Mouse (Mus musculus) lung, postnatal 0 days (tissue): ENCODE measurements around the gene Pakap. TPM values are rescaled to one million over a fixed set of nuclear protein-coding genes. Genes with fewer than 3 reads are reported as not detected.

Source experiments
- ATAC-seq: fragments of 200-750 bp; cut with Nextera tagmentation; 2 replicates; pipeline ENCODE4 v1.8.0; 2017; ENCODE audit warnings: moderate library complexity
- DNase-seq: peaks from one replicate; pipeline ENCODE4 v3.0.0-alpha.2; 2016; ENCODE audit warnings: low spot score
- H3K27ac ChIP-seq: fragments of 300-500 bp; sonication (generic); 2 replicates; pipeline ENCODE4 v1.5.1; 2014; ENCODE audit warnings: antibody characterized with exemption, mild to moderate bottlenecking, low read length, mixed read lengths
- H3K27me3 ChIP-seq: fragments of 300-500 bp; sonication (generic); replicated peaks from 2 replicates; pipeline ENCODE4 v1.6.1; 2014; ENCODE audit warnings: low read length, mixed read lengths; ENCODE audit not compliant: insufficient read depth
- H3K36me3 ChIP-seq: fragments of 300-500 bp; sonication (generic); 2 replicates; pipeline ENCODE4 v1.6.1; 2014; ENCODE audit warnings: low read length, mixed read lengths; ENCODE audit not compliant: insufficient read depth
- H3K4me1 ChIP-seq: fragments of 300-500 bp; sonication (generic); 2 replicates; pipeline ENCODE4 v1.6.1; 2014; ENCODE audit warnings: antibody characterized with exemption, low read depth, low read length, mixed read lengths; ENCODE audit not compliant: insufficient read depth
- H3K4me2 ChIP-seq: fragments of 300-500 bp; sonication (generic); replicated peaks from 2 replicates; pipeline ENCODE4 v1.6.1; 2014; ENCODE audit warnings: low read depth, mild to moderate bottlenecking, low read length, moderate library complexity, mixed read lengths
- H3K4me3 ChIP-seq: fragments of 300-500 bp; sonication (generic); 2 replicates; pipeline ENCODE4 v1.5.1; 2014; ENCODE audit warnings: low read depth, low read length
- H3K9ac ChIP-seq: fragments of 300-500 bp; sonication (generic); replicated peaks from 2 replicates; pipeline ENCODE4 v1.6.1; 2014; ENCODE audit warnings: low read depth, mild to moderate bottlenecking
- H3K9me3 ChIP-seq: fragments of 300-500 bp; sonication (generic); 2 replicates; pipeline ENCODE4 v1.6.1; 2016; ENCODE audit warnings: low read length, mixed read lengths
- CTCF ChIP-seq: IDR thresholded peaks from 2 replicates; pipeline ENCODE4 v1.5.1; 2016; ENCODE audit warnings: antibody characterized with exemption, mild to moderate bottlenecking
- EP300 ChIP-seq: IDR thresholded peaks from 2 replicates; pipeline ENCODE4 v1.6.1; 2016; ENCODE audit warnings: antibody characterized with exemption, mild to moderate bottlenecking, control low read depth
- WGBS: fragments of 180-500 bp; shearing (Covaris S2); extraction: QIAGEN DNeasy Blood & Tissue Kit; methylation state at CpG from one replicate; pipeline ENCODE4 v1.1.7; 2014; 5-methylcytosine and 5-hydroxymethylcytosine counted together
- polyA plus RNA-seq: library from polyadenylated mRNA; unstranded; fragments of >200 nt; fragmentation: Nextera tagmentation; extraction: Ambion mirVana; gene quantifications from 2 replicates; pipeline ENCODE4 v1.2.1, GENCODE M21; 2015

Gene Pakap
- polyA plus RNA-seq, 1 experiment from 2014 or later, result 60.5 TPM

DNA sequence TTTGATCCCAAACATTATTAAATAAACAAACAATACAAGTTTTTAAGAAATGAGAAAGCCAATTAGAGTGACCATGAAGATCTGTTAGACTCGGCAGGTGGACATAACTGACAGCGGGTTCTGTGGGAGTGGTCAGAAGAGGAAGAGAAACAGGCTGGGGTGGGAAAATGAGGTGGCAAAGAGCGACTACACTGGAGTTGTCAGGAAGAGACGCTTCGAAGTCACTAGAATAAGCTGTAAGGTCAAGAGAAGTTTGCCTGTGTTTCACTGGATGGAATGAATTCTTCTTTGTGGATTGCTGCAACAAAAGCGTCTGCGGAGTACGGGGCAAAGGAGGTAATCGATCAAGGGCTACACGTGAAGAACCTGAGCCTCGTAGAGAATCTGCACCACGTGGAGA, 109.9 kb downstream of the Pakap start:
- ATAC-seq, result no peak
- 52% methylated on average over 12 of the region's 12 CpGs for WGBS
- Histone ChIP-seq H3K4me1 (peaks cover 5% of the 10 kb centered on the region; the same call in 1 of the 2 replicates), H3K9ac (no peak overlapping the region), H3K27ac (no peak overlapping the region; the same call in 1 of the 2 replicates), H3K4me2 (no peak overlapping the region), H3K4me3 (no peak overlapping the region), H3K9me3 (no peaks in the 10 kb centered on the region), H3K27me3 (no peaks in the 10 kb centered on the region), H3K36me3 (no peaks in the 10 kb centered on the region)
- TF ChIP-seq EP300 (no peak), CTCF (no peak)
- peak; percentile 54 for DNase-seq

DNA sequence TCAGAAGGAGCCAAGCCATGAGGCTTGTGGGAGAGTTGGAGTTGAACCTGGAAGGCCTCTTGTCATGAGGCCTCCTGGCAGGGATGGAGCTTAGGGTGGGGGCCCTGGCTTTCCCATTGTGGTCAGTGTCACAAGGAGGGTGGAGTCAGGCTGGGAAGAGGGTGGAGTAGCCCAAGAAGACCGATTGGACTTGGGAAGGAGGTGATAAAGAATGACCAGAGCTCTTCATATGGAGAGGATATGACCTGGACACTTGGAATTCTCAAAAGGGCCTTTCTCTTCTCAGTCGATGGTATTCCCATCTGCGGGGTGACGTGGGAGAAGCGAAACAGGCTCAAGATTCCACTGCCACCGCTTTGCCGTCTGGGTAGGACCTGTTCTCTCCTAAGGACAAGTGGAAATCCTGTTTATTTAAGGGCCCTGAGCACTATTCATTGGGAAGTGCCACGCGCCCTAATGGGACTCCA, 111.0 kb downstream of the Pakap start:
- Histone ChIP-seq H3K4me3 (no peak overlapping the region), H3K4me1 (peaks cover 5% of the 10 kb centered on the region; the same call in 1 of the 2 replicates), H3K27ac (peak overlapping the region; percentile 20; the same call in 1 of the 2 replicates), H3K9me3 (no peaks in the 10 kb centered on the region), H3K4me2 (no peak overlapping the region), H3K36me3 (no peaks in the 10 kb centered on the region), H3K27me3 (no peaks in the 10 kb centered on the region), H3K9ac (no peak overlapping the region)
- 40% methylated on average over 9 of the region's 9 CpGs for WGBS
- TF ChIP-seq EP300 (peak; percentile 98), CTCF (no peak)
- DNase-seq, result peak; percentile 80
- ATAC-seq, result peak; percentile 80

DNA sequence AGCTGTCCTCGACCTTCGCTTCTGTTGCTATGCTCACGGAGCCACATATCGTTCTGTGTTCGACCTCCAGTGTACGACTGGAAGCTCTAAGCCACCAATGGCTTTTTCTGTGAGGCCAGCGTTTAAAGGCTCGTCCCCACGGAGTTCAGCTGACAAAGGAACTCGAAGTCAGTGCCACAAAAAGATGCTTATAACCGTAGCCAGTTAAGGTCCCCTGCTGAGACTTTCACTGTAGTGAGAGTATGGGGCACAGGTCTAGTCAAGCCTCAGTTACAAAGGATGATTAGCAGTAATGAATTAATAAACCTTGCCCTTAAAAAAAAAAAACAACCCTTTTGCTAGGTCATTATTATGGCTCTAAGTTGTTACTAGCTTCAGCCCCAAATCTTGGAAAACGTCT, 112.2 kb downstream of the Pakap start:
- ATAC-seq (no peak), DNase-seq (no peak)
- H3K9ac ChIP-seq, result no peak overlapping the region
- no peak overlapping the region for H3K4me3 ChIP-seq
- no peaks in the 10 kb centered on the region for H3K36me3 ChIP-seq
- no peaks in the 10 kb centered on the region for H3K27me3 ChIP-seq
- 89% methylated on average over 12 of the region's 12 CpGs for whole genome bisulfite sequencing
- H3K4me2 ChIP-seq, result no peak overlapping the region
- no peaks in the 10 kb centered on the region for H3K9me3 ChIP-seq
- no peak for TF ChIP-seq CTCF
- TF ChIP-seq EP300, result no peak
- peak overlapping the region; percentile 68; the same call in 1 of the 2 replicates for H3K27ac ChIP-seq
- H3K4me1 ChIP-seq, result peaks cover 5% of the 10 kb centered on the region; the same call in 1 of the 2 replicates

DNA sequence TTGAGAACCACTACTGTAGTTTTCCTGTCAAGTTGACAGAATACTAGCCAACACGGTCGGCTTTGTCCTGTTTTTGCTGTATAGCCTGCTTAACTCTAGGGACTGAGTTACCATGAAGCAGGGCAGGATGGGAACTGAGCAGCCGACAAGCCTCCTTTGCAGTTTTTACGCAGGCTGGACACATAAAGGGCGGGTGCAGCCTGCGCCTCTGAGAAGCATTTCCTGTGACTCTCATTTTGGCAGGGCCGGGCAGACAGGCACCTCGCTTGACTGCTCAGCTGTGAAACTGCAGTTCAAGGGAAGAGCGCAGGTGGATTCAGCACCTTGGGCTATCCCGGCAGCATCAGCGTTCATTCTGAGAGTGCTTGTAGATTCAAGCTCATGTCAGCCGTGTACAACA, 113.5 kb downstream of the Pakap start:
- no peaks in the 10 kb centered on the region for H3K27me3 ChIP-seq
- no peak overlapping the region for H3K4me3 ChIP-seq
- H3K36me3 ChIP-seq, result no peaks in the 10 kb centered on the region
- DNase-seq (peak; percentile 51), ATAC-seq (0 out of 2 replicates have a peak, but pooled peaks have one; percentile 20)
- H3K27ac ChIP-seq, result no peak overlapping the region
- no peak overlapping the region for H3K9ac ChIP-seq
- peaks cover 2% of the 10 kb centered on the region; the same call in 1 of the 2 replicates for H3K4me1 ChIP-seq
- 0 out of 2 replicates have a peak, but pooled peaks have one; percentile 18 for TF ChIP-seq EP300
- no peak for TF ChIP-seq CTCF
- H3K9me3 ChIP-seq, result no peaks in the 10 kb centered on the region
- no peak overlapping the region for H3K4me2 ChIP-seq
- WGBS, result 56% methylated on average over 12 of the region's 12 CpGs

DNA sequence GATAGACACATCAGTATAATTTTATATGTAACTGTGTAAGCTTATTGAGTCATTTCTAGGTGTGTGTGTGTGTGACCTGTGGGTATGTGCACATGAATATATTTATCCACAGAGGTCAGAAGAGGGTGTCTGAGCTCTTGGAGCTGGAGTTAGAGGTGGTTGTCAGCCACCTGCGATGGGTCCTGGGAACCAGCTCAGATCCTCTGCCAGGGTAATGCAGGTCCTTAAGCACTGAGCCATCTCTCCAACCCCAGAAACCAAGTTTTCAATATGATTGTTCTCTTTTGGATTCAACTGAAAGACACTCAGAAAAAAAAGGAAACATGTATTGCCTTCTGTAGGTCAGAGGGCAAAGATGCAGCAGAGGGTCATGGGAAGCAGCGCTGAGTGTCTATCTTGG, 114.4 kb downstream of the Pakap start:
- Histone ChIP-seq H3K36me3 (no peaks in the 10 kb centered on the region), H3K4me2 (no peak overlapping the region), H3K9me3 (no peaks in the 10 kb centered on the region), H3K9ac (no peak overlapping the region), H3K27ac (no peak overlapping the region), H3K4me3 (no peak overlapping the region), H3K27me3 (no peaks in the 10 kb centered on the region), H3K4me1 (peaks cover 2% of the 10 kb centered on the region; the same call in 1 of the 2 replicates)
- WGBS, result 95% methylated on average over 2 of the region's 2 CpGs
- ATAC-seq, result no peak
- no peak for DNase-seq
- no peak for TF ChIP-seq CTCF
- TF ChIP-seq EP300, result no peak

DNA sequence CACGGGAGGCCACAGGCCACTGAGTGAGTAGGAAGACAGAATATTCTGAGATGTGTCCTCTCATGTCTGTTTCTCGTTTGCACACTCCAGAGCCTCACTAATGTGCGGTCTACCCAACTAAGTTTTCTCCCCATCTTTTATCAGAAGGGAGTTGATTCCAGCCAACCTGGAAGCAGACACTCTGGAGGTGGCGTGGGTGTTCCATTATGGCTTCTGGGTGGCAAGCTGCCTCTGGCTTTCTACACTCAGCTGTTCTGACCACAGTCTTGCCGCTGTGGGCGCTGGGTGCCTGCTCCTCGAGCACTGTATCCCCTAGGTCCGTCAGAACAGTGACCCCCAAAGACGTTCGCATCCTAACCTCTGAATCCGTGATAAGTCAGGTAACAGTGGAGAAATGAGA, 115.0 kb downstream of the Pakap start:
- Histone ChIP-seq H3K4me3 (no peak overlapping the region), H3K36me3 (no peaks in the 10 kb centered on the region), H3K9me3 (no peaks in the 10 kb centered on the region), H3K27ac (no peak overlapping the region), H3K27me3 (no peaks in the 10 kb centered on the region), H3K4me1 (peaks cover 2% of the 10 kb centered on the region; the same call in 1 of the 2 replicates), H3K4me2 (no peak overlapping the region), H3K9ac (no peak overlapping the region)
- ATAC-seq (no peak), DNase-seq (no peak)
- 81% methylated on average over 11 of the region's 11 CpGs for WGBS
- TF ChIP-seq CTCF, result no peak
- no peak for TF ChIP-seq EP300
